Mouse (Mus musculus): ENCODE results near the gene Fam129a. TPM values are rescaled to one million over a fixed set of nuclear protein-coding genes. Genes with fewer than 3 reads are reported as not detected.

Fam129a gene
- polyA plus RNA-seq, 1 experiment from 2014 or later = 0.51 TPM

DNA sequence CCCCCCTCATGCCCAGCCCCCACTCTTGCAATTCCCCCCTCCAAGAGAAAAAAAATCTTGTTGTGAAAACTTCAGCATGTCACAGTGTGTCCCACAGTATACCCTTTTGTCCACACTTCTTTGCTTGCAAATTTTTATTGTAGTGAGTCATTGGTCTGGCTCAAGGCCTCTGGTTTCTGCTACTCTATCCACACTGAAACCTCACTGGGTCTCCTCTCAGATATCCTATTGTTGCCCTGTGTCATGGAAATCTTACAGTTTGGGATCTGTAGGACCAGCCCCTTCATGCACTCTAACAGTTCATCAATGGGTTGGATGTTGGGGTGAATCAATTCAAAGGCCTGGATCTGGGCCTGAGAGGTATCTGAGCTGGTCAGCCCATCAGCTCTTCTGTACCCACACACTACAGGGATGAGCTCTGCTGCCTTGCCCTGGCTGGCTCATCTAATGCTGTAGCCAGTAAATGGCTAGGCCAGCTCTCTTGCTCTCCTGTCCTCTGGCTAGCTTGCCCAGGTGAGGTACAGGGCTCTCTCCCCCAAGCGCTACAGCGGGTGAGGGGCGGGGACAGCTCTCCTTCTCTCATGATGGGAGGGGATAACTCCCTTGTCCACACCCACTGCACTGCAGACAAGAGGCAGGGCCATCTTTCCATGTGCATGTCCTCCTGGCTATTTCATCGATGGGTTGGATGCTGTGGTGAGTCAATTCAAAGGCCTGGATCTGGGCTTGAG lies 109.1 kb downstream of the Fam129a start:
- Histone ChIP-seq H3K4me1 (ENCODE audit: control insufficient read depth, insufficient read depth, low read length) (no peaks in the 10 kb centered on the region), H3K4me2 (no peak overlapping the region), H3K9me3 (ENCODE audit: control insufficient read depth, low read length) (no peaks in the 10 kb centered on the region), H3K27me3 (ENCODE audit: control insufficient read depth, insufficient read depth, low read length) (no peaks in the 10 kb centered on the region), H3K36me3 (ENCODE audit: control insufficient read depth, insufficient read depth, low read length) (no peaks in the 10 kb centered on the region), H3K4me3 (ENCODE audit: low read depth, low read length) (no peak overlapping the region), H3K27ac (ENCODE audit: low read depth, low read length) (no peak overlapping the region), H3K9ac (ENCODE audit: low read length) (no peak overlapping the region)
- DNase-seq (ENCODE audit: low spot score, missing footprints) (peak; percentile 21), ATAC-seq (ENCODE audit: low FRiP score) (no peak)
- WGBS = 92% methylated on average over 4 of the region's 4 CpGs

DNA sequence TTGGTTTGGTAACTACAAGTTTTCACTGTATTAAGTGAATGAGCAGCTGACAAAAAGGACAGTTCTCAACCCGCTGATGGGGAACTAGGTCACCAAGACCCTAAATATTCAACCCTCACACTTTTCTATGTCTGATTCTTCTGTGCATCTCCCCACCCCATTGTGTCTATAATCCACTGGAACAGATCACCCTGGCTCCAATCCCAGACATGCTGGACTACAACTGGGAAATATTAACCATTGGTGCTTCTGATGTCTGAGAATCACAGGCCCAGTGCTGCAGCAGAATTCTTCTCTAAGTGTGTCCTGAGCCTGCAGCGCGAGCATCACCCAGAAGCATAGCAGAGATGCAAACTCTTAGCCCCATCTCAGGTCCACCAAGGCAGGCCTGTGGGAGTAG lies 110.0 kb downstream of the Fam129a start:
- Histone ChIP-seq H3K27me3 (ENCODE audit: control insufficient read depth, insufficient read depth, low read length) (no peaks in the 10 kb centered on the region), H3K4me1 (ENCODE audit: control insufficient read depth, insufficient read depth, low read length) (peaks cover 5% of the 10 kb centered on the region; the same call in 1 of the 2 replicates), H3K36me3 (ENCODE audit: control insufficient read depth, insufficient read depth, low read length) (no peaks in the 10 kb centered on the region), H3K4me2 (no peak overlapping the region), H3K4me3 (ENCODE audit: low read depth, low read length) (no peak overlapping the region), H3K9ac (ENCODE audit: low read length) (no peak overlapping the region), H3K27ac (ENCODE audit: low read depth, low read length) (no peak overlapping the region), H3K9me3 (ENCODE audit: control insufficient read depth, low read length) (no peaks in the 10 kb centered on the region)
- peak; percentile 44 for DNase-seq (ENCODE audit: low spot score, missing footprints)
- no peak for ATAC-seq (ENCODE audit: low FRiP score)
- 83% methylated on average over 3 of the region's 3 CpGs for WGBS

DNA sequence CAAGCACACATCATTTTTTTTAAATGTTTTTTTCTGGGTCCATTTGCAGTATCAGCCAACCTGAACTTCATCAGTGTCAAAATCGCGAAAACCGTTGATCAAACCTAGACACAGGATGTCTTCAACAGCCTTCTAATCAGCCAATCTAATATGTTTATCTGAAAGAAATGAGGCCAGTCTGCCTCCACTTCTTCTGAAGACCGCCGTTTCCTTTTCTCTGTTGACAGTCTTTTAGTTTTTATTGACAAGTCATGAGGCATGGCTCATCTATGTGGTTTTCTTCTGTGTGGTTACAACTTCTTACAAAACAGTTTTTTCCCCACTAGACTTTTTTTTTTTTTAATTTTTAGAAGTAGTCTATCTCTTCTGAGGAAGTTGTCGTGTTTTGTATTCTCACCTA lies 111.9 kb downstream of the Fam129a start:
- Histone ChIP-seq H3K9me3 (ENCODE audit: control insufficient read depth, low read length) (no peaks in the 10 kb centered on the region), H3K9ac (ENCODE audit: low read length) (no peak overlapping the region), H3K4me3 (ENCODE audit: low read depth, low read length) (no peak overlapping the region), H3K36me3 (ENCODE audit: control insufficient read depth, insufficient read depth, low read length) (no peaks in the 10 kb centered on the region), H3K27ac (ENCODE audit: low read depth, low read length) (no peak overlapping the region), H3K4me2 (no peak overlapping the region), H3K27me3 (ENCODE audit: control insufficient read depth, insufficient read depth, low read length) (no peaks in the 10 kb centered on the region), H3K4me1 (ENCODE audit: control insufficient read depth, insufficient read depth, low read length) (peaks cover 6% of the 10 kb centered on the region; the same call in 1 of the 2 replicates)
- DNase-seq (ENCODE audit: low spot score, missing footprints) (peak; percentile 17), ATAC-seq (ENCODE audit: low FRiP score) (no peak)
- 91% methylated on average over 6 of the region's 6 CpGs for WGBS

DNA sequence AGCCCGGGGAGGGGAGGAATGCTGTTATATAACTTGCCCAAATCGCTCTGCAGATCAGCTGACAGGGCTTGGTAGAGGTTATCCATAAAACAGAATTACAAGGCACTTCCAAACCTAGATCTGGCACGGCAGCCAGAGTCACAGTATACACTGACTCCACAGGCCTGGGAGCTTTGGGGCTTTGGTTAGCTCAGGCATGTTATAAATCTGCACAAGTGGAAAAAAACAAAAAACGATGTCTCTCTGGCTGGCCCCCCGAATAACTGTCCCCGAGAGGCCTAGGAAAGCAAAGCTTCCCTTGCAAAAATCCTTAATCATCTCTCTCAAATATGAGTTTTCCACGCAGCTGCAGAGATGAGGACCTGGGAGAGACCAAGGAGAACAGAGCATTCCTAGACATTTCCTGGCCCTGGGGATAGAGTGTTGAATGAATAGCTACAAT lies 113.5 kb downstream of the Fam129a start:
- no peak overlapping the region for H3K9ac ChIP-seq (ENCODE audit: low read length)
- H3K9me3 ChIP-seq (ENCODE audit: control insufficient read depth, low read length) = no peaks in the 10 kb centered on the region
- no peaks in the 10 kb centered on the region for H3K36me3 ChIP-seq (ENCODE audit: control insufficient read depth, insufficient read depth, low read length)
- DNase-seq (ENCODE audit: low spot score, missing footprints) (no peak), ATAC-seq (ENCODE audit: low FRiP score) (no peak)
- no peak overlapping the region for H3K4me3 ChIP-seq (ENCODE audit: low read depth, low read length)
- no peak overlapping the region for H3K27ac ChIP-seq (ENCODE audit: low read depth, low read length)
- H3K4me2 ChIP-seq = no peak overlapping the region
- peaks cover 6% of the 10 kb centered on the region; the same call in 1 of the 2 replicates for H3K4me1 ChIP-seq (ENCODE audit: control insufficient read depth, insufficient read depth, low read length)
- 84% methylated on average over 7 of the region's 7 CpGs for WGBS
- H3K27me3 ChIP-seq (ENCODE audit: control insufficient read depth, insufficient read depth, low read length) = no peaks in the 10 kb centered on the region

DNA sequence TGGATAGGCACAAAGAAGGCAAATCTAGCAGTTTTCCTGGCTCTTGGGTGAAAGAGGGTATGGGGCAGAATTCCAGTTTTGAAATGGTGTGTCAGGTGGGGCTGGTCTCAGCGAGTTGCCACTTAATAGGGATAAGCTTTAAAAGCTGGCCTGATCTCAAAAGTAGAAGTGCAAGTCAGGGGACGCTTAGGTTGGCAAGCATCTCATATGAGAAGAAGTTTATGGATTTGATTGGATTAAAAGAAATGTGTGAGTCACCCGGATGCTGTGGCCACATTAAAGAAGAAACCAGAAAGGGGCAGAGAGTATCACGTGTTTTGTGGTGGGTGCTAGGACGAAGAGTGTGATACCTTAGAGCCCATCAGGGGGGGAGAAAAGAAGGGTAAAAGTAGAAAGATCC lies 114.0 kb downstream of the Fam129a start:
- peaks cover 6% of the 10 kb centered on the region; the same call in 1 of the 2 replicates for H3K4me1 ChIP-seq (ENCODE audit: control insufficient read depth, insufficient read depth, low read length)
- WGBS = 82% methylated on average over 5 of the region's 5 CpGs
- H3K4me2 ChIP-seq = no peak overlapping the region
- H3K4me3 ChIP-seq (ENCODE audit: low read depth, low read length) = no peak overlapping the region
- no peaks in the 10 kb centered on the region for H3K27me3 ChIP-seq (ENCODE audit: control insufficient read depth, insufficient read depth, low read length)
- DNase-seq (ENCODE audit: low spot score, missing footprints) = no peak
- ATAC-seq (ENCODE audit: low FRiP score) = no peak
- no peaks in the 10 kb centered on the region for H3K9me3 ChIP-seq (ENCODE audit: control insufficient read depth, low read length)
- no peaks in the 10 kb centered on the region for H3K36me3 ChIP-seq (ENCODE audit: control insufficient read depth, insufficient read depth, low read length)
- no peak overlapping the region for H3K9ac ChIP-seq (ENCODE audit: low read length)
- no peak overlapping the region for H3K27ac ChIP-seq (ENCODE audit: low read depth, low read length)

DNA sequence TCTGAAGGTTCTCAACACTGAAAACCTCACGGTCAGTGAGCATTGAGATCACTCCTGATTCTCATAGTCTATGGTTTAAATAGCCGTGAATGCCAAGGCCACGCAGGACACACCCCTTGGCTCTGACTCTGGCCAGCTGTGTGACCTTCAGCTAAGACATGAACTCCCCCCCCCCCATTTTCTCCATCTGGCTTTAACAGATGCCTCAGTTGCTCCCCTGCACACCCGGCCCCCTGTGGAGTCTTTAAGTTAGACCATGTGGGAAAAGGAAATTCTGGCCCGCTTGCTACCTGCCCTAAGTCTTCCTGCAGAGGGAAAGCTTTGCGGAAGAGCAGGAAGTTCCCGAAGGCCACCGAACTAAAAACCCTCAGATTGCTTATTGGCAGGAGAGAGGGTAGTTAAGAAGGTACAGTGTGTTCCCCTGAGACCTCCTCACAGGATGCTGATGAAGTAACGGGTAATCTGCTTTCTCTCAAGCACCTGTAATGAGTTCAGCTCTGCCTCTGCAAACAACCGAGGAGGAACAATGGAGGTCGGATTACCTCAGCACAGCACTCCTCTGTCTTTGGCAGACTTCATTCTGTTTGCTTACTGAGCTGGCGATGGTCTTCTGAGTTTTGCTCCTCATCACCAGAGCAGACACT lies 114.8 kb downstream of the Fam129a start:
- ATAC-seq (ENCODE audit: low FRiP score) = 0 out of 2 replicates have a peak, but pooled peaks have one; percentile 46
- WGBS = 11% methylated on average over 12 of the region's 12 CpGs
- H3K4me3 ChIP-seq (ENCODE audit: low read depth, low read length) = no peak overlapping the region

DNA sequence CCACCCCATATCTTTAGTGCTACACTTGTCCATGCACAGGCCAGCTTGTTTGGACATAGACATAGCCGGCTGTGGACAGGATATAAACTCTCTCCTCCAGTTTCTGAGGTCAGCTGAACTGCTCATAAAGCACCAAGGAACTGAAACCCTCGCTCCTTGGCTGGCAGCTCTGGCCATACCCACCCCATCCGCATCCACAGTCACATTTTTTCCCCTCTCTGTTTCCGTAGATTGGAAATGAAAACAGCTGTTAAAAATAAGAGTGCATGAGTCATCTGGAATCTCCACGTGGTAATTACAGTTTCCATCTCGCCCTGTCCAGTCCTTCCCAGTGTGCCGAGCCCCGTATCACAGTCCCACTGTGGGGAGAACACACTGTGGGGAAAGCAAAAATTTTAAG lies 115.7 kb downstream of the Fam129a start:
- ATAC-seq (ENCODE audit: low FRiP score) (no peak), DNase-seq (ENCODE audit: low spot score, missing footprints) (no peak)
- Histone ChIP-seq H3K27me3 (ENCODE audit: control insufficient read depth, insufficient read depth, low read length) (no peaks in the 10 kb centered on the region), H3K9me3 (ENCODE audit: control insufficient read depth, low read length) (no peaks in the 10 kb centered on the region), H3K4me2 (no peak overlapping the region), H3K4me1 (ENCODE audit: control insufficient read depth, insufficient read depth, low read length) (peaks cover 6% of the 10 kb centered on the region; the same call in 1 of the 2 replicates), H3K27ac (ENCODE audit: low read depth, low read length) (no peak overlapping the region), H3K9ac (ENCODE audit: low read length) (no peak overlapping the region), H3K36me3 (ENCODE audit: control insufficient read depth, insufficient read depth, low read length) (no peaks in the 10 kb centered on the region), H3K4me3 (ENCODE audit: low read depth, low read length) (no peak overlapping the region)
- 63% methylated on average over 8 of the region's 8 CpGs for WGBS

More for the DNA sequence above, 114.8 kb downstream of the Fam129a start:
- Histone ChIP-seq H3K9me3 (ENCODE audit: control insufficient read depth, low read length) (no peaks in the 10 kb centered on the region), H3K27ac (ENCODE audit: low read depth, low read length) (no peak overlapping the region), H3K4me2 (peak overlapping the region; percentile 10; the same call in 1 of the 2 replicates), H3K4me1 (ENCODE audit: control insufficient read depth, insufficient read depth, low read length) (peaks cover 6% of the 10 kb centered on the region; the same call in 1 of the 2 replicates), H3K36me3 (ENCODE audit: control insufficient read depth, insufficient read depth, low read length) (no peaks in the 10 kb centered on the region), H3K9ac (ENCODE audit: low read length) (no peak overlapping the region), H3K27me3 (ENCODE audit: control insufficient read depth, insufficient read depth, low read length) (no peaks in the 10 kb centered on the region)
- peak; percentile 83 for DNase-seq (ENCODE audit: low spot score, missing footprints)

DNA sequence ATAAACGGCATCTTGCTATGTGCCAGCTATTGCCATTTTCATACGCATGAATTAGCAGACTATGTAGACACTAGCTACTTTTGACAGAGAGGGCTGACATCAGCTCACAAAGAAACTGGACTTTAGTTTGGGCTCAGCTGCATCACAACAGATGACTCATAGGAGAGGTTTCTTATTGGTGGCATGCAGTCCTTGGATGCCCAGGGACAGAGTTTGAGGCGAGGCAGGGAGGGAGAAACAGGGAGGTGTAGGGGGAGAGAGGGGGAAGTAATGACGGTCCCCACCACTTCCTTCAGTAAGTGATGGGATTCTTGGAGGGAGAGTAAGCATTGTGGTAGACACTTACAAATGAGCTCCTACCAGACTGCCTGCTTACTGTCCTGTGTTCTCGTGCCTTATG lies 118.0 kb downstream of the Fam129a start:
- Histone ChIP-seq H3K4me2 (no peak overlapping the region), H3K9me3 (ENCODE audit: control insufficient read depth, low read length) (no peaks in the 10 kb centered on the region), H3K27me3 (ENCODE audit: control insufficient read depth, insufficient read depth, low read length) (no peaks in the 10 kb centered on the region), H3K9ac (ENCODE audit: low read length) (no peak overlapping the region), H3K36me3 (ENCODE audit: control insufficient read depth, insufficient read depth, low read length) (no peaks in the 10 kb centered on the region), H3K27ac (ENCODE audit: low read depth, low read length) (no peak overlapping the region), H3K4me1 (ENCODE audit: control insufficient read depth, insufficient read depth, low read length) (peaks cover 6% of the 10 kb centered on the region; the same call in 1 of the 2 replicates), H3K4me3 (ENCODE audit: low read depth, low read length) (no peak overlapping the region)
- DNase-seq (ENCODE audit: low spot score, missing footprints) = no peak
- no peak for ATAC-seq (ENCODE audit: low FRiP score)
- WGBS = 92% methylated on average over 5 of the region's 5 CpGs

DNA sequence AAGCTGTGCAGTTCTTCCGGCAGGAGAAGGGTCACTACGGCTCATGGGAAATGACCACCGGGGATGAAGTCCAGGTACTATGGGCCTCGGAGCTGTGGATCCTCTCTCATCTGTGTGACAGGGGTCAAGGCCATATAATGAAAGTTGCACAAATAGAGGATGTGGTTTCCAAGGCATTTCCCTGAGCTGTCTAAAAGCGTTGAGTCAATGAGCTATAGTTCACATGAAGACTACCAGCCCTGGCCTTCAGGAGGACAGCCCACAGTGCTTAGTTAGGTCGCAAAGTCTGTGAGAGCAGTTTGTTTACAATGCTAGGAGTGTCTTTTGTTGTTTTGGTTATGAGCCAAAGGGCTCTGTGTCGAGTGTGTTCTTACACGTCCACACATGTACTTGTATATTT lies 118.6 kb downstream of the Fam129a start:
- H3K4me3 ChIP-seq (ENCODE audit: low read depth, low read length) = no peak overlapping the region
- ATAC-seq (ENCODE audit: low FRiP score) (no peak), DNase-seq (ENCODE audit: low spot score, missing footprints) (no peak)
- H3K36me3 ChIP-seq (ENCODE audit: control insufficient read depth, insufficient read depth, low read length) = no peaks in the 10 kb centered on the region
- no peak overlapping the region for H3K9ac ChIP-seq (ENCODE audit: low read length)
- no peaks in the 10 kb centered on the region for H3K9me3 ChIP-seq (ENCODE audit: control insufficient read depth, low read length)
- no peak overlapping the region for H3K4me2 ChIP-seq
- no peaks in the 10 kb centered on the region for H3K27me3 ChIP-seq (ENCODE audit: control insufficient read depth, insufficient read depth, low read length)
- peaks cover 6% of the 10 kb centered on the region; the same call in 1 of the 2 replicates for H3K4me1 ChIP-seq (ENCODE audit: control insufficient read depth, insufficient read depth, low read length)
- no peak overlapping the region for H3K27ac ChIP-seq (ENCODE audit: low read depth, low read length)
- WGBS = 82% methylated on average over 8 of the region's 8 CpGs

All from midbrain, embryonic 11.5 days (tissue).